Mouse (Mus musculus) gastrocnemius, adult 18-20 months (tissue): ENCODE results near the gene Lmcd1. TPM values are rescaled to one million over a fixed set of nuclear protein-coding genes. Genes with fewer than 3 reads are reported as not detected.

ENCODE experiments used
- DNase-seq: peaks from one replicate; pipeline ENCODE4 v3.0.0; 2021; ENCODE audit warnings: low spot score
- total RNA-seq, 2 experiments: library from RNA; stranded (reverse); gene quantifications; 2 replicates each; pipeline ENCODE4 v1.2.3; 2021

Gene Lmcd1
- total RNA-seq, 2 experiments from 2014 or later = 109 to 237 TPM

DNA sequence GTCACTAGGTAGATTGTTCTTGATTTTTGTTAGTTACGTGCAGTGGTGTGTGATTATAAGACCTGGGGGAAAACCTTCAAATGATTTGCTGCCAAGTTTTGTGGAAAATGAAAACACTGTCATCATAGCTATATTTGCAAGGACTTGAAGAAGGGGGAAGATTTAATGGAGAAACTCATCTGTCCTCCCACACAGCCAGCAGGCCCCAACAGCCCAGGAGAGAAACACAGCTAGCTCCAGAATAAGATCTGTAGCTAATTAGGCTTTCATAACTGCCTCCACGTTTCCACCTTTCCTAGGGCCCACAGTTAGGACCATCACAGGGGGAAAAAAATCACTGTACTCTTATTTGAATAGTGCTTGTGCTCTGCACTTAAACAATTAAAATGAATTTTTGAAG is 10.5 kb downstream of the Lmcd1 start:
- DNase-seq = no peak

DNA sequence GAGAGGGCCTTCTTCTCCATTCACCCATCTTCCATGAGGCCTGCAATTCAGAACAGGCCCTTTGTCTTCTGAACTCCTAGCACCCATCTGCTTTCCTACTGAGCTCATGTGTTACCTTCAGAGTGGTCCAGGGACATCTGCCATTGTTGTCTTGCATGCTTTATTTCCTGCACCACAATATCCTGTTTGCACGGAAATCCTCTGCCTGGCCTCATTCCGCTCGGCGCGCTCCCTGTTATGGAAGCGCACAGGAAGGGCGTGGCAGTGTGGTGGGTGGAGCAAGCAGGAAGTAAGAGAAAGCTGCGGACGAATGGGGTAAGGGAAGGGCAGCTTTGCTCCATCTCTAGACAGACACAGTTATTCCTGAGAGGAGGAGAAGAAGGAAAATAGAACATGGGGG is 14.1 kb downstream of the Lmcd1 start:
- no peak for DNase-seq

DNA sequence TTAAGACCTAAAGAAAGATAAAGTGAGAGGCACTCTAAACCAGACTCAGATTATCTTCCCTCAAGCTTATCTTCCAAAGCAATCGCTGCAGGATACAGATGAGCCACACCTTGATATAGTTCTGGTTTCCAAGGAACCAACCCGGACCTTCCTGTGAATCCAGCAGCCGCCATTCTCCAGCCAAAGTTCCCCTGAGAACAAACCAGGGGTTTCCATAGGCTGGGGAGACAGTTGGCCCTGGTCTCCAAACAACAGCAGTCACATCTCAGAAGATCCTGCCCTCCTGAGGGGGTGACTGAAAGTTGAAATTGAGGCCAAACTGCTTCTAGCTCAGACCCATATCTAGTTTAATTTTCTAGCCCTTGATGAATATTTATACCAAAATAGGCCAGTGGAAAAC is 14.7 kb downstream of the Lmcd1 start:
- DNase-seq = no peak

DNA sequence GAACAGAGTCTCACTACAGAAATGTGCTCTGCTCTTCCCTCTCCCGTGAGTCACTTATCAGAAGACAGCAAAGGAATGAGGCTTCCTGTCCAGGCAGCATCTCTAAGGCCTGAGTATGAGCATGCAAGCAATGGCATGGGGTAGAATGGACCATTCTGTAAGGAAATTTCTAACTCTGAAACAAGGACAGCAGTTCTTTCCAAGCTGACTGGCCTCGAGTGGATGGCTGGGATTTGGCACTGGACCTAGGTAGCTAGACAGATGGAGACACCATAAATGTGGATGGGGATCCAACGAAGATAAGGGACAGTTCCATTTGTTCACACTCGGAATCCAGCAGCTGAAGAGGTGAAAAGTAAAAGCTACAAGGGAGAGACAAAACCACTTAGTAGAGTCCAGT is 17.6 kb downstream of the Lmcd1 start:
- DNase-seq = no peak

DNA sequence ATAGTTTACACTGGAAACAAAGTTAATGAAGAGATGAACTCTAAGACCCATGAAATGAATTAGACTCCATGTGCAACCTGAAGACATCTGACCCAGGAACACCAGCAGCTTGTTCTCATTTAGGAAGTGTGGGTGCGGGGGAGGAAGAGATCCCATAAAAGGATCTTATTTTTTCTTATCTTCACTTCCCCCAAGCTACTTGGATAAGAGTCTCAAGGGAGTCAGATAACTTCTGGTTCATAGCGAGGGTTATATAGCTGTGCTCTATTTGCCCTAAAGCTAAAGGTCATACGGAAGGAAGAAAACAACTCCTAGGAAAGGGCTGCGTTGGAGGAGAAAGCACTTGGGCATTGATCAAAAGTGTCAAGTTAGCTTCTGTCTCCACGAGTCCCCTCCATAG is 19.8 kb downstream of the Lmcd1 start:
- no peak for DNase-seq

DNA sequence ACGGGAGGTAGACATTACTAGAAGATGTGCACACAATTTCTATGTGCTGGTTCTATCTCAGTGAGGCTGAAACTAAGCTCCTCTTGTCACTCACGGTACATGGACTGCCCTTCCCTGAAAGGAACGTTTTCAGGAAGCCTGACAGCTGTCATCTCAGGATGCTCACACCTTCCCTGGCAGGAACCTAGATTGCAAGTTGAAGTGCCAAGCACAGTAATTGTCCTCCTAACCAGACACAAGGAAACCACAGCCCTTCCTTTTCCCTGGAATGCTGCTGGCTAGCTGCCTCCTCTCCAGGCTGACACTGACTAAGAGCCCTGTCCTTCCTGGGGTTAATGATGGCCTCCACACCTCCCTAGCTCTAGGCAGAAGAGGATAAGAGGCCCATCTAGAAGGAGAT is 21.7 kb downstream of the Lmcd1 start:
- DNase-seq = no peak

DNA sequence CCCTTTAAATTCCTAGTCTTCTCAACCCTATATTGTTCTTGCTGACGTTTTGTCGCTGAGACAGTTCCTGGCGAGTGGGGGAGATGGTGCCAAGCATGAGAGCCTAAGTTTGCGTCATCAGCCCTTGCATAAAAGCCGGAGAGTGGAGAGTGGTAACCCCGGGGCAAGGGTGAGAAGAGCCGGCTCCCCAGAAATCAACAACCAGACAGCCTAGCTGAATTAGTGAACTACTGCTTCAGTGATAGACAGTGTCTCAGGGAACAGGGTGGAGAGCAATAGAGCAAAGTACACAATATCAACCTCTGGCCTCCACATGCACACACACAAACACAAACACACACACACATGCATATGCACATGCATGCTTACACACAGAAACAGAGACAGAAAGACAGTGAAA is 26.6 kb downstream of the Lmcd1 start:
- DNase-seq = no peak

DNA sequence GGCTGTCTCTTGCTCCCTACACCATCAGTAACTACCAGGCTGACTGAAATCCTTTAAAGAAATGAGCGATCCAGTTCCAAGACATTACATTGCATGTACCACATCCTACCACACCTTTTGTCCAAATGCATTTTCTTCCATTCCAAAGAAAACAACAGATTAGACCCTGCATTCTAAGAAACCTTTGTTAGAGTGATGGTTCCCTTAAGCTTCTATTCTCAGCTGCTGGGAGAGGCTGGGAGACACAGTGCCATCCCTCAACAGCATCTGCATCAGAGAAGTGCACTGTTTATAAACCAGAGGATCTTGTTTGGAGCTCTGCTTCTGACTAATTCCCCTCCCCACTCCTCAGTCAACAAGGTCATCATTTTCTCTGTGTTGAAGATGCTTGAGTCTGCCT is 27.1 kb downstream of the Lmcd1 start:
- DNase-seq = no peak

DNA sequence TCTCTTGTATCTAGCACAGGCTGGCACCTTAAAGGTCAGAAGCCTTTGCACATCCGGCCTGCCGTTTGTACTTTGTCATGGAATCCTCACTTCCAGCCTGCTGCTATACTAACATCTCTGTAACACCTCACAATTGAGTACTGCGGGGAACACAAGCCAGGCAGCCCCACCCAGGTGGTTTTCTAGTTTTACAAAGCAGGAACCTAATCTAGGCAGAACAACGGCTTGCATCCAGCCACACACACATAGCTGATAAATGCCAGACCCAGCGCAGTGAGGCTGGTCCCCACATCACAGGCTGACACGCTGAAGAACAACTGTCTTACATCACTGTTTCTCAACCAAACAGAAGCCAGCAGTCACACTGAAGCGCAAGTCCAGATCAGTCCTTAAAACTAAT is 28.7 kb downstream of the Lmcd1 start:
- DNase-seq = no peak

DNA sequence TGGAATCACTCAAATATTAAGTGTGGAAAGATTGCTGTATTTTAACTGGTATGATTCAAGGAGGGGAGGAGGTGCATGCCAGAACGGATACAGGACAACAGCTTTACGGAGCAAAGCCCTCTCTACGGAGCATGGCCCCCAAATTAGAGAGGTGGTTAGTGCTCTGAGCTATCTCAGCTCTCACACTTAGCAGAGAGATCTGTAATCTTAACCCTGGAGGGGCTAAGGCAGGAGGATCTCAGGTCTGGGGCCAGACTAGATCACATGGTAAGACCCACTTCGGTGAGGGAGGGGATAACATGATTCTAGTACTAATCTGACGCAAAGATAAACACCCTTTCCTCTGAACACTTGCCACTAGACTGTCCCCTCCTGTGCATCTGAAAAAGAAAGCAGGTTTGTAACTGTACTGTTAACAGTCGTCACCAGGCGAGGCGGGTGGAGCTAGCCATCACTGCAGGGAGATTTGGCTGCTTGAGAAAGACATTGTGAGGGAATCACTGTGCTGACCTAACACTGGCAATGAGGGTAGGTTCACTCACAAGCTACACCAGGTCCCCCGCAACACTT is 29.3 kb downstream of the Lmcd1 start:
- no peak for DNase-seq

DNA sequence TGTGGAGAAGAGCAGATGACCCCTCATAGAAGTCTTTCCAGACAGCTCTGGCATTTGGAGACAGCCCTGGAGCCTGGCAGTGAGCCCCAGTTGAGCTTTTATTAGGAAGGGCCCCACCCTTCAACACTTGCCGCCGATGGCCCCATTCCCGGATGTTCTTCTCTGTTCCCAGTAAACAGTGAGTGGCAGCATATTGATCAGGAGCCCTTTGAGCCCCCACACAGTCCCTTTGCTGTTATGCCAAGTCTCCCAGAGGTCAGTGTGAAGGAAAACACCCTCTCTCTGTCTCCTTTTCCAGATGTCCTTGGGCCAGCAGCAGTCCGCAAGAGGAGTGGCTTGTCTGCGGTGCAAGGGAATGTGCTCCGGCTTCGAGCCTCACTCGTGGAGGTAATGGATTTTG is 31.2 kb downstream of the Lmcd1 start:
- peak; percentile 51 for DNase-seq

DNA sequence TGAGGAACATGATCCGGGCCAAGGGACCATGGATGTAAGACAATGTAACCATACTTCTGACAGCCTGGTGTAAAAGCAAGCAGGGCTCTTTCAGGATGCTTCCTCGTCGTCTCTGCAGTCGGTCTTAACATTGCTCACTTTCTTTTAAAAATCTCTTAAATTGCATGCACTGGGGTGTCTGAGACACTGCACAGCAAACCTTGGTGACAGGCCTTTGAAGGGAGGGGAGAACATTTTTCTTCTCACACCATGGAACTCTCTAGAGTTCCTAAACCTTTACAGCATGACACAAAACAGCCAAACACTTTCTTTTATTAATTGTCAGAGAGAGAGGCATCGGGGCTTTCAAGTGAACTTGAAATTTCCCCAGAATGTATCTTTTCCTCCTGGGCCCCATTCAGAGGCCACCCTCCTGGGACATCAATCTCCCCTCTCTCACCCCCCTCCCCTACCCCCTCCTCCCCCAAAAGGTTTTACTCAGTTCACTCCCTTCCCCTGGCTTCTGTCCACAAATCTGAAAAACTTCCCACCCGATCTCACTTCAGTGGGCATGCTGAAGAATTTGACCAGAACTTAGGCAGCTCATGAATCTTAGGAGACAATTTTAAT is 35.9 kb downstream of the Lmcd1 start:
- DNase-seq = no peak

DNA sequence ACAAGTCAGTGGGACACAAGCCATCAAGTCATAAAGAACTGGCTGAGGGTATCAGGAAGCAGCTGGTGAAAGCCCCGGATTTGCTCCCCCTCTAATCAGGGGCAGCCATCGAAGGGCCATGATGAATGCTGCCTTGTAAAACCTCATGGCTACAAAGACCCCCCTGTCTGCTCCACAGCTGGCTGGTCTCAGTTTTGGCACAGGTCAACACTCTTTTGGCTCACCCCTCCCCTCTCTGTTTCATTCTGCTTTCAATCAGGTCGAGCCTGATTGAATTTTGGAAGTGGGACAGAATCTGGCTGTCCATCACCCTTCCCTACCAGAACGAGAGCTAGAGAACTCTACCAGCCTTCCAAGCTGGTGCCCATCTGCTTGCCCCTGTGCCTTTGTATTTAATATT is 37.8 kb downstream of the Lmcd1 start:
- DNase-seq = no peak

DNA sequence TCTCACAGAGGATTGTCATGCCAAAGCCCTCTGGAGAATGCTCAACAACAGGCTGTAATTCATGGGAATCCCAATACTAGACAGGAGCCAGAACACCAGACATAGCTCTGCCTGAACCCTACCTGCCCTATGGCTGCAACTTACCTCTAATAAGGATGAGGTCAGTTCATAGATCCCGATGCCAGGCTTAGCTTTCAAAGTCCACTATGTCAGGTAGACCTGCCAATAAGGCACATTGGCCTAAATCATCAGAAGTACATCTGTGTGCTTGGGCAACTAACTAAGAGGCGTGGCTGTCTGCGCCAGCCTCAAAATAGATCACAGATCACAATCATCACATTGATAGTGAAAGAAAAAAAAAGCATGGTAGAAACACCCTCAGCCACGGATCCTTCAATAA is 45.9 kb downstream of the Lmcd1 start:
- DNase-seq = no peak

DNA sequence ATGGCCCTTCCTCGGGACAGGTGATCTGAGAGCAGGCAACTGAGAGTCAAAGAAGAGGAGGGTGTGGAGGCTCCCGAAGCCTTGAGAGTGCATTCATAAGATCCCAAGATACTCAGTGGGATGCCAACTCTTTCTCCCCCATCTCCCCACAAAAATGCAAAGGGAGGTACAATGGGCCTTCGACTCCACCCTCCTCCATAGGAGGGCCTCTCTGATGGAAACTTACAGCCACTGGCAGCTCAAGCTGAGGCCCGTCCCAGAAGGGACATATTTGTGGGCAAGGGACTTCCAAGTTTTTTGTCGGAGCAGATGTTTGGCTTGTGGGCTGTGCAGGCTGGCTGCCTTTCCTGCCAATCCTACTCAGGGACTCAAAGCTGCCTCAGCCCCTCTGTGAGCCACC is 47.1 kb downstream of the Lmcd1 start:
- DNase-seq = no peak

DNA sequence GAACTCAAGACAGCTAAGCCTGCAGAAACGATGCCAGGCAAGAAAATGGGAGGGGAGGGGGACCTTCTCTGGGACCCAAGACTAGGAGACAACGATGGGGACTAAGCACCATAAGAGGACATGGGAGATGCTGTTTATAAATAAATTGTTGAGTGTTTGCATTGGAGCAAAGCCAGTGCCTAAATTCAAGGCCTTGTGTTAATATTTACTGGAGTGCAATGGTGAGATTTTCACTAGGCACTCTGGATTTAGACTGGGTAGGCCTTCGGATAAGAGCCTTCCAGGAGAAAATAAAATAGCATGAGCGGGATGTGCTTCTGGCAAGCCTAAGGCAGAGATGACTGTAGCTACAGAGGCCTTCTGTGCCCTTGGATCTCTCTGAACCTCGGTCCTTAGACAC is 49.4 kb downstream of the Lmcd1 start:
- DNase-seq = no peak

DNA sequence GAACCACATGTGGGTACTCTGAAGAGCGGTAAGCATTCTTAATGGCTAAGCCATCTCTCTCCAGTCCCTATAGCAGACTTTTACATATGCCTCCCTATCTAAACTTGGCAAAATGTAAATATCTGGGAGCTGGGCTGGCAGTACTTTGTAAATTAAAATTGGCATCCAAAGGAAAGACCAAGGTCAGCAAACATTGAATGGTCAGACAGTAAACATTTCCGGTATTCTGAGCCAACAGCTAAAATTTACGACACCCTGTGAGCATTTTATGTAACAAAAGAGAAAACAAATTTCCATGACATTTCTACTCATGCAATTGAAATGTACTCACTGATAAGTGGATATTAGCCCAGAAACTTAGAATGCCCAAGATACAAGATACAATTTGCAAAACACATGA is 51.7 kb downstream of the Lmcd1 start:
- DNase-seq = no peak

DNA sequence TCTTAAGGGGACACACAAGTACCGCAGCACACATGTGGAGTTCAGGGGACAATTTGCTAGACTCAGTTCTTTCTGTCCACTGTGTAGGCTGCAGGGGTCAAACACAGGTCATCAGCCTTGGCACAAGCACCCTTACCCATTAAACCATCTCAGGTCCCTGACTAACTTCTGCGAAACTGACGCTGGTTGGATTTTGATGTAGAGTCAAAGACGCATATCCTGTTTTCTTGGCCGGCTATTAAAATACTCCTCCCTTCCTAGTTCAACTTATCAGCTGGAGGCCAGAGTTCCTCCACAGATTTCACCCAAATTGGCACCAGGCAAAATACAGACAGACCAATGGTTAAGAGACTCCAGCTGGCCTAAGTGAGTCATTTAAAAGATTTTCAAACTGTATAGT is 54.2 kb downstream of the Lmcd1 start:
- DNase-seq = no peak

DNA sequence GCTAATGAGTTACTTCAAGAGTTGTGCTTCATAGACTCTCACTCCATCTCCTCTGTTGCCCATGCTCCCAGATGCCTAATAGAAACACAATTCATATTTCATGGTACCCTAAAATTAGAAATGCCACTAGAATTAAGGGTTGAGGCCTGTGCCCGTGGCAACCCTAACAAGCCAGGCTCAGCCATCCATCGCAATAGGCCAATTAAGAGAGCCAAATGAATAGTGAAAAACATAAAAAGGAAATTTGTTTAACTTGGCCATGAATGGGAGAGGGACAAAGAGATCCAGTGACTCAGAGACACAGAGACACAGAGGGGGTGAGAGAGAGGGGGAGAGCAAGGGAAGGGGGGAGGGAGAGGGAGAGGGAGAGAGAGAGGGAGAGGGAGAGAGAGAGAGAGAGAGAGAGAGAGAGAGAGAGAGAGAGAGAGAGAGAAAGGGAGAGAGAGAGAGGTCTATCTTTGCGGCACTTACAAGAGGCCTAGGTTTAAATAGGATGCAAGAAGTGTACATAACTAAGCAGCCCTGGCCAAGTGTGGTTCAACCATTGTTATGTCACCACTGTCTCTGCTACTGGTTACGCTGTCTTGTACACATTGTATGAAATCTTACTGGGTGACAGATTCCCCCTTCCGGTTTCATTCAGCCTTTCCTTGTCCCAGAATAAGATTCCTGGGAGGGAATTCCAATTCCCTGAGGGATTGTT is 57.1 kb downstream of the Lmcd1 start:
- no peak for DNase-seq

DNA sequence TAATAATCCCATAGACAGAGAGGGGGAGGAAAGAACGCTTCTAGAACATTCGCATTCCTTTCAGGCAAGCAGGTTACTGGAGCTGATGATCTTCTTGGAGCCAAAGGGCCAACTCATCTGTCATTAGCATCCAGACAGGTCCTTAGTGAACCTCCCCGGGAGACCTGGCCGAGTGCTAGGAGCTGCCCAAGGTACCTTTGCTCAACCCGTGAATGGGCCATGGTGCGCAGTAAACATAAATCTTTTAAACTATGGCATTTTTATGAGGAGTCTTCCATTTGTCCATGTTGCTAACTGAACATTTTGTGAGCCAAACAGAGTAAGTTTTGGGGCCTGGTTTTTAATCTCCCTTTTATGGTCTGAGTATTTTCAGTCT is 57.7 kb downstream of the Lmcd1 start:
- DNase-seq = no peak

DNA sequence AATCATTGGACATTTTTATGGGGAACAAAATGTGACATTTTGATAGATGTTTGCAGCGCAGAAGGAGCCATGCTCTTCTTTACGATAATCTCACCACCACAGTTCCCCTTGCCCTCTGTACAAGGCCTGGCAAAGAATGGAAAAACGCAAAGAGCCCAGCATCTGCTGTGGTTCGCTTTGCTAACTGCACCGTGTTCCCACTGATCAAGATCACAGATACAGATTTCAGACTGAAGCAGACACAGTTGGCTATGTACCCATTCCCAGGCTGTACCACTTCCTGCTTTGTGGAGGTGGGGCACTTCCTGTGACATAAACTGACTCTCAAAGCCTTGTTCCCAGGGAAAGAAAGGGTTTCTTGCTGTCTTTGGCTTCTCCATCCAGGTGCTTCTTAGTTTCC is 60.4 kb downstream of the Lmcd1 start:
- no peak for DNase-seq

DNA sequence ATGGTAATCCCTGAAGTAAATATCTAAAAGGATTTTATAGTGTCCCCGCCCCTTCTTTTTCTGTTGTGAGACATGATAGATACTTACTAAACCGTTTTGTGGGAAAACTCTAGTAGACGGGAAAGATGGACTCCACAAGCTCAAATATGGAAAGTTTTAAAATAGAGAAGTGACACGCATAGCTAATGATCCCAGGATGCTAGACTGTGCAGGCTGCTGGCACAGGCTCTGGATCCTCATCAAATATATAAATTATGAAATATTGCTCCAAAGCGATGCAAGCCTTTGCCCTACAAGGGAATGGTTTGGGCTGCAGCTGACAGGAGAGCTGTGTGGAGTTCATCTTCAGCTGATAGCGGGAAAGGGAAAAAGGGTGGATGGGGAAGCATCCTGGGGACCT is 64.1 kb downstream of the Lmcd1 start:
- DNase-seq = no peak

DNA sequence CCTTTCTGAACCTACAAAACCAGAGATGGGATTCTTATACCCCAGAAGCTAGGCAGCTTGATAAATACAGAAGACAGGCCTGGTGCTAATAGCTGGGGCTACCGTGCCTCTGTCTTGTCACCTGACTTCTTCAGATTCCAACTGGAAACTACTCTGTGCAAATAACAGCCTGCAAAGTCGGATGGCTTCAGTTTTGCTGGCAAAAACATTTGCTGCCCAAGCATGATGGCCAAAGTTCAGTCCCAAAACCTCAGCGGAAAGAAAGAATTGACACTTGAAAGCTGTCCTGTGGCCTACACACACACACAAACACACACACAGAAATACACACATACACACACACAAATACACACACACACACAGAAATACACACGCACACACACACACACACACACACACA is 65.5 kb downstream of the Lmcd1 start:
- no peak for DNase-seq

DNA sequence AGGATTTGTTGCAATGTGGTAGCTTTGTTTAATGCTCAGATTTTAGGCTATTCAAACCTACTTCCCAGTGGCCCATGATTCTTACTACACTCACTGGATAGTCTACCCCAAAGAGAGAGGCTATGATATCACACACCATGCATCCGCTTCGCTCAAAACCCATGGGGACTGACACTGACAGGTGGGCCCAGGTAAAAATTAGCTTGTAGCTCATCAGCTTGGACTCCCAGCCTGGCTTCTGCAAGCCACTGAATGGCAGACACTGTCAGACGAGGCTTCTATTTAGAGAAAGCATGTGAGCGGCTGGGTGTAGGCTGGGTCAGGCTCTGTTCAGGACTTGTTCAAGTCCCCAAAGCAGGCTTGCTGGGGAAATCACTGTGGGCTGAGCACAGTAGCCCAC is 76.9 kb downstream of the Lmcd1 start:
- peak; percentile 29 for DNase-seq
